Mouse (Mus musculus) liver, embryonic 16.5 days (tissue): ENCODE data around the gene Gbe1. TPM values are rescaled to one million over a fixed set of nuclear protein-coding genes. Genes with fewer than 3 reads are reported as not detected.

Experiments used
- ATAC-seq: fragments of 200-750 bp; cut with Nextera tagmentation; 2 replicates; pipeline ENCODE4 v1.8.0; 2017; ENCODE audit warnings: low read depth, mild to moderate bottlenecking, moderate number of reproducible peaks, moderate library complexity
- H3K27ac ChIP-seq: fragments of 300-500 bp; sonication (generic); 2 replicates; pipeline ENCODE4 v1.5.1; 2014; ENCODE audit warnings: mild to moderate bottlenecking, low read length
- H3K27me3 ChIP-seq: fragments of 300-500 bp; sonication (generic); 2 replicates; pipeline ENCODE4 v1.6.1; 2014; ENCODE audit warnings: low read depth, low read length, mixed read lengths; ENCODE audit not compliant: control insufficient read depth, insufficient read depth
- H3K36me3 ChIP-seq: fragments of 300-500 bp; sonication (generic); 2 replicates; pipeline ENCODE4 v1.6.1; 2014; ENCODE audit warnings: mild to moderate bottlenecking; ENCODE audit not compliant: control insufficient read depth, insufficient read depth
- H3K4me1 ChIP-seq: fragments of 300-500 bp; sonication (generic); 2 replicates; pipeline ENCODE4 v1.6.1; 2014; ENCODE audit warnings: low read depth, low read length, mixed read lengths; ENCODE audit not compliant: control insufficient read depth
- H3K4me2 ChIP-seq: fragments of 300-500 bp; sonication (generic); 2 replicates; pipeline ENCODE4 v1.6.1; 2014; ENCODE audit warnings: low read depth, low read length, mixed read lengths
- H3K4me3 ChIP-seq: fragments of 300-500 bp; sonication (generic); 2 replicates; pipeline ENCODE4 v1.5.1; 2014; ENCODE audit warnings: low read depth, mild to moderate bottlenecking, low read length
- H3K9ac ChIP-seq: fragments of 300-500 bp; sonication (generic); 2 replicates; pipeline ENCODE4 v1.6.1; 2014; ENCODE audit warnings: low read depth, low read length
- H3K9me3 ChIP-seq: fragments of 300-500 bp; sonication (generic); replicated peaks from 2 replicates; pipeline ENCODE4 v1.6.1; 2016; ENCODE audit warnings: low read length; ENCODE audit not compliant: control insufficient read depth
- WGBS: fragments of 180-500 bp; shearing (Covaris S2); extraction: QIAGEN DNeasy Blood & Tissue Kit; methylation state at CpG from one replicate; pipeline ENCODE4 v1.1.7; 2014; ENCODE audit not compliant: insufficient replicate concordance; 5-methylcytosine and 5-hydroxymethylcytosine counted together
- polyA plus RNA-seq: library from polyadenylated mRNA; unstranded; fragments of >200 nt; fragmentation: Nextera tagmentation; extraction: Ambion mirVana; gene quantifications from 2 replicates; pipeline ENCODE4 v1.2.1, GENCODE M21; 2015

The Gbe1 gene
- polyA plus RNA-seq = 31.0 and 36.7 TPM in 2 replicates

GRCm38 (mm10) chr16:70313886-70314577, at the start of gene Gbe1:
TSS of gene Gbe1 (plus strand) at chr16:70313949.
- peak; percentile 91 for ATAC-seq
- H3K4me1 ChIP-seq = no peaks in the 10 kb centered on the region
- no peaks in the 10 kb centered on the region for H3K27me3 ChIP-seq
- no peaks in the 10 kb centered on the region for H3K9me3 ChIP-seq
- WGBS = under 1% methylated on average over 69 of the region's 82 CpGs
- peak within 1 kb of the TSS; percentile 90 for H3K27ac ChIP-seq
- H3K36me3 ChIP-seq = no peaks in the 10 kb centered on the region
- H3K9ac ChIP-seq = peak within 1 kb of the TSS; percentile 67
- H3K4me2 ChIP-seq = peak within 1 kb of the TSS; percentile 72
- peak within 1 kb of the TSS; percentile 66 for H3K4me3 ChIP-seq

DNA sequence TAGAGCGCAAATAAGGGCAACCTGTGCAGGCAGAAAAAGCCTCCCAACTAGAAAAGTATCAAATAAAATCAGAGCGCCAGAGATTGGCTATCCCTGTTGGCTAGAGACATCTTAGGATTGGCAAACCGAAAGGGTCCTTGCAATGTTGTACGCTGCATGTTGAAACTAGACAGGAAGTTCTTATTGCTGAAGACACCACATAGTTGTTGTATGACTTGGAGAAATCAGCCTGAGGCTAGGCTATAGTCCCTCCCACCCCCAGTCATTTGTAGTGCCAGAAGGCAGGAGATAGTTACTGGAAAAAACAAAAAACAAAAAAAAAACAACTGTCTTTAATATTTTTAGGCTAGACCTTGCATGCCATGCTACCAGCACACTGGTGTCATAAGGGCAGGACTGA, 3.1 kb upstream of the Gbe1 start:
- Histone ChIP-seq H3K4me3 (no peak overlapping the region), H3K9me3 (no peaks in the 10 kb centered on the region), H3K36me3 (no peaks in the 10 kb centered on the region), H3K27ac (no peak overlapping the region), H3K4me1 (no peaks in the 10 kb centered on the region), H3K27me3 (no peaks in the 10 kb centered on the region), H3K4me2 (no peak overlapping the region), H3K9ac (no peak overlapping the region)
- no peak for ATAC-seq
- 52% methylated on average over 4 of the region's 4 CpGs for WGBS

GRCm38 (mm10) chr16:70313496-70313885, 258 bp upstream of the Gbe1 start:
- WGBS = under 1% methylated on average over 7 of the region's 7 CpGs
- Histone ChIP-seq H3K4me1 (no peaks in the 10 kb centered on the region), H3K9ac (peak overlapping the region; percentile 67), H3K27me3 (no peaks in the 10 kb centered on the region), H3K27ac (peak overlapping the region; percentile 90), H3K4me2 (peak overlapping the region; percentile 72), H3K4me3 (peak overlapping the region; percentile 66), H3K36me3 (no peaks in the 10 kb centered on the region), H3K9me3 (no peaks in the 10 kb centered on the region)
- no peak for ATAC-seq

- no peaks in the 10 kb centered on the region for H3K9me3 ChIP-seq
- H3K4me3 ChIP-seq = peak overlapping the region; percentile 66
- H3K4me1 ChIP-seq = no peaks in the 10 kb centered on the region
- no peaks in the 10 kb centered on the region for H3K27me3 ChIP-seq
- H3K9ac ChIP-seq = peak overlapping the region; percentile 67
- ATAC-seq = no peak
- H3K4me2 ChIP-seq = peak overlapping the region; percentile 72
- WGBS = under 1% methylated on average over 9 of the region's 9 CpGs
- peak overlapping the region; percentile 90 for H3K27ac ChIP-seq
- H3K36me3 ChIP-seq = no peaks in the 10 kb centered on the region
These were observed 805 bp downstream of the Gbe1 start for GRCm38 (mm10) chr16:70314578-70314930.

- no peaks in the 10 kb centered on the region for H3K4me1 ChIP-seq
- H3K27me3 ChIP-seq = no peaks in the 10 kb centered on the region
- 43% methylated on average over 3 of the region's 3 CpGs for WGBS
- H3K9ac ChIP-seq = no peak overlapping the region
- no peaks in the 10 kb centered on the region for H3K9me3 ChIP-seq
- peak overlapping the region; percentile 33 for H3K4me2 ChIP-seq
- no peak for ATAC-seq
- H3K27ac ChIP-seq = peak overlapping the region; percentile 63; the same call in 1 of the 2 replicates
- H3K36me3 ChIP-seq = no peaks in the 10 kb centered on the region
- H3K4me3 ChIP-seq = no peak overlapping the region
These were observed 1.5 kb downstream of the Gbe1 start for GRCm38 (mm10) chr16:70315261-70315660.

DNA sequence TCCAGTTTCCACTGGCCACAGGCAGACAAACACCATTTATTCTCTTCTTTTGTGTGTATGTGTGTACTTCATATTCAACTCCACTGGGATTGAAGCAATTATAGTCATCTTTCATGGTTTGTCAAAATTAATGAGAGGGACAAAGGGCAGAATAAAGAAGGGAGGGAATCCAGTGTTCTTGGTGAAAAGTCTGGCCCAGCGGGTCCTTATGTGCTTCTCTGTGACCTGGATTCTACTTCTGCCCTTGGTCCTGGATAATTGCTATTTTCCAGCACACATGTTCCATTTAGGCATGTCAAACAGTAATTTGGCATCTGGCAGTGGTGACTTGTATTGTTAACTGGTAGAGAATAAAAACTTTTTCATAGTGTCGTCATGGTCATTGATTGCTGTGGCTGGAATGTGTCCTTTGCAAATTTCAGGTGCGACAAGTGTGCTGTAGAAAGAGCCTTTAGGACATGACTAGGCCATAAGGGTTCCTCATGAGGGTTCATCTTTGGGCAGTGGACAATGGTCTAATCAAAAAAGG, 2.2 kb downstream of the Gbe1 start:
- Histone ChIP-seq H3K27ac (no peak overlapping the region), H3K36me3 (no peaks in the 10 kb centered on the region), H3K4me2 (no peak overlapping the region), H3K4me3 (no peak overlapping the region), H3K9ac (no peak overlapping the region), H3K27me3 (no peaks in the 10 kb centered on the region), H3K4me1 (no peaks in the 10 kb centered on the region), H3K9me3 (no peaks in the 10 kb centered on the region)
- no peak for ATAC-seq
- 78% methylated on average over 3 of the region's 3 CpGs for WGBS

DNA sequence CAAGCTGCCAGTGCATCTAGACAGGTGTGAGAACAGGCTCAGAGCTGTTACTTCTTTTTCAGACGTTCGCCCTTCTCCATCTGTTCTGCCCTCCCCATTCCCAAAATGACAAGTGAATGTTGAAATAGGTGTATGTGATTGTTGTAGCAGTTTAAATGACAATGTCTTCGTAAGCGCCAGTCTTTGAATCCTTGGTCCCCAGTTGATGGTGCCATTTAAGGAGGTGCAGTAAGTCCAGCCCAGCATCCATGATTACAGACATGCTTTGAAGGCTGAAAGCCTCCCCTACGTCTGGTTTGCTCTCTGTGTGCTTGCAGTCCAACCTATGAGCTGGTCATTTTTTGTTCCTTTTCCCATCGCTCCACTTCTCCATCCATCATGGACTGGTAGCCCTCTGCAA, 5.6 kb downstream of the Gbe1 start:
- Histone ChIP-seq H3K4me3 (no peak overlapping the region), H3K27ac (no peak overlapping the region), H3K9ac (no peak overlapping the region), H3K36me3 (no peaks in the 10 kb centered on the region), H3K27me3 (no peaks in the 10 kb centered on the region), H3K4me2 (no peak overlapping the region), H3K9me3 (no peaks in the 10 kb centered on the region), H3K4me1 (no peaks in the 10 kb centered on the region)
- no peak for ATAC-seq
- WGBS = 67% methylated on average over 6 of the region's 6 CpGs

- Histone ChIP-seq H3K4me3 (no peak overlapping the region), H3K27ac (no peak overlapping the region), H3K9ac (no peak overlapping the region), H3K4me2 (no peak overlapping the region), H3K27me3 (no peaks in the 10 kb centered on the region), H3K4me1 (no peaks in the 10 kb centered on the region), H3K9me3 (no peaks in the 10 kb centered on the region), H3K36me3 (no peaks in the 10 kb centered on the region)
- WGBS = 68% methylated on average over 10 of the region's 10 CpGs
- no peak for ATAC-seq
These were observed 7.0 kb downstream of the Gbe1 start for GRCm38 (mm10) chr16:70320612-70321280.
